Mouse (Mus musculus) cerebellum, adult 9-10 months (tissue): Measurements from ENCODE around the gene Morf4l2.
"Not testable (repeated sequence)": the region's sequence is repeated elsewhere in the genome, so short reads cannot be mapped to it uniquely, and the experiment has no call there.

Experiments
- DNase-seq: peaks from one replicate; pipeline ENCODE4 v3.0.0; 2022

Gene Morf4l2

GRCm38 (mm10) chrX:136693196-136693595 lies 50.3 kb downstream of the Morf4l2 start:
- DNase-seq: no peak

DNA sequence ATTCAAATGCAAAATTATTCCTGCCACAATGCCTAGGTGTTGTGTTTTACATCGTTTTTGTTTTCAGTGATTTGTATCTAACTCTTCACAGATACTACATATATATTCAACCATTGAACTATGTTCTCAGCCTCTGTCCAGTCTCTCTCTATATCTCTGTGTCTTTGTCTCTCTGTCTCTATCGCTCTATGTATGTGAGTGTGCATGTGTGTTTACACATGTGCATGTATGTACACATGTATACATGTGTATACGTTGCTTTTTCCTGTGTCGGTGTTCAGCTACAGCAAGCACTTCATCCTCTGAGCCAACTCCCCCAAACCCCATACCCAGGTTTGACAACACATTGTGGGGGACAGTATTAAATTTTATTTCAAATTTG lies 51.2 kb downstream of the Morf4l2 start:
- DNase-seq: no peak

DNA sequence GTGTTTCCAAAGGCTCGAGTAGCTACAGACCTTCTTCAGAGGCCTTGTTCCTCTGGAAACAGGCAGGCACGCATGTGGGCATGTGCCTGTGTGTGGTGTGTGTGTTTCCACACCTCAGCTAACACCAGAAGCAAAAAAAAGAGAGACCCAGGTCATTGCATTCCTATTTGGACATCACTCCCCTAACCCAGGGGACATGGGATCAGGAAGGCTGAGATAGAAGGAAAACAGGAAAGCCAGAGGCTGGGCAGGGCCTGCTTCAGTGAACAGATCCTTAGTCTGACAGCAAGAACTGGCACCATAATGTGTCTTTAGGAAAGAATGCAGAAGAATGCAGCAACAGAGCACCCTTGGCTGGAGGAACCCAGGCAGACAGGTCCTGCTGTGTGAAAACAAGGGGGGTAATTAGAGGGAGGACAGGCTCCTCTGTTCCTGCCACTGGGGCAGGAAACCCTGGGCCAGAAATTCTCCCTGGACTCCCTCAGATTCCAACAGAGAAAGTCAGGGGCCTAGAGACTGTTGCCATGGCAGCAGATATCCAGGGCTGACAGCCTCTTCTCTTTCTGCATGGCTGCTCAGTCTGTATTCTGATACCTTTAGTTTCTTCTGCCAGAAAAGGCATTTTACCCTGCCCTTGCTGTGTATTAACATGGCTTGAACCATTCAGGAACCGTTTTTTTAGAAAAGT lies 51.7 kb downstream of the Morf4l2 start:
- DNase-seq: not testable (repeated sequence)
